Mouse (Mus musculus): ENCODE measurements at regions not wholly inside any gene's neighbourhood (a gene's known extent, or its start where the extent isn't known, plus 50 kb on each side); places are given as distances from the start of the nearest gene placed in this dataset.

- DNase-seq (ENCODE audit: extremely low read depth, low read depth) = no peak
Measured at GRCm38 (mm10) chr16:65250426-65250825, 144.8 kb upstream of the Htr1f start.

GRCm38 (mm10) chr16:65247475-65247874, 141.8 kb upstream of the Htr1f start:
- DNase-seq (ENCODE audit: extremely low read depth, low read depth) = no peak

GRCm38 (mm10) chr16:65234404-65234803, 128.8 kb upstream of the Htr1f start:
- DNase-seq (ENCODE audit: extremely low read depth, low read depth) = no peak

GRCm38 (mm10) chr16:65233964-65234363, 128.3 kb upstream of the Htr1f start:
- no peak for DNase-seq (ENCODE audit: extremely low read depth, low read depth)

- no peak for DNase-seq (ENCODE audit: extremely low read depth, low read depth)
Measured at GRCm38 (mm10) chr16:65219434-65219833, 113.8 kb upstream of the Htr1f start.

GRCm38 (mm10) chr16:65212367-65212766, 106.7 kb upstream of the Htr1f start:
- DNase-seq (ENCODE audit: extremely low read depth, low read depth) = no peak

GRCm38 (mm10) chr16:65201329-65201728, 95.7 kb upstream of the Htr1f start:
- DNase-seq (ENCODE audit: extremely low read depth, low read depth) = peak; percentile 2

- no peak for DNase-seq (ENCODE audit: extremely low read depth, low read depth)
Measured at GRCm38 (mm10) chr16:65197203-65197844, 91.7 kb upstream of the Htr1f start.

- no peak for DNase-seq (ENCODE audit: extremely low read depth, low read depth)
Measured at GRCm38 (mm10) chr16:65195761-65196160, 90.1 kb upstream of the Htr1f start.

GRCm38 (mm10) chr16:65191574-65192149, 86.0 kb upstream of the Htr1f start:
- no peak for DNase-seq (ENCODE audit: extremely low read depth, low read depth)

GRCm38 (mm10) chr16:65174561-65174960, 68.9 kb upstream of the Htr1f start:
- no peak for DNase-seq (ENCODE audit: extremely low read depth, low read depth)

- DNase-seq (ENCODE audit: extremely low read depth, low read depth) = no peak
Measured at GRCm38 (mm10) chr16:65167151-65167550, 61.5 kb upstream of the Htr1f start.

- no peak for DNase-seq (ENCODE audit: extremely low read depth, low read depth)
Measured at GRCm38 (mm10) chr16:65162766-65163165, 57.1 kb upstream of the Htr1f start.

- no peak for DNase-seq (ENCODE audit: extremely low read depth, low read depth)
Measured at GRCm38 (mm10) chr16:65160286-65160685, 54.6 kb upstream of the Htr1f start.

GRCm38 (mm10) chr16:65155536-65155935, 49.9 kb upstream of the Htr1f start:
- DNase-seq (ENCODE audit: extremely low read depth, low read depth) = no peak

Data from MEL-GATA-1-ER (cell line).